Mouse (Mus musculus): ENCODE data around the gene Slc4a4. TPM values are rescaled to one million over a fixed set of nuclear protein-coding genes. Genes with fewer than 3 reads are reported as not detected.

The Slc4a4 gene
- polyA plus RNA-seq, 1 experiment from 2014 or later: 0.47 TPM

Other genes starting within 250 kb of the Slc4a4 start
- 13.7 and 18.5 TPM in 2 replicates for gene Grsf1, start 210.6 kb upstream of the Slc4a4 start, polyA plus RNA-seq (2015; fragmentation: Nextera tagmentation; extraction: Ambion mirVana)
- gene Mob1b, start 166.0 kb upstream of the Slc4a4 start, polyA plus RNA-seq (2015; fragmentation: Nextera tagmentation; extraction: Ambion mirVana): 9.9 and 10.4 TPM in 2 replicates
- 81.6 and 96.4 TPM in 2 replicates for gene Dck, start 121.8 kb upstream of the Slc4a4 start, polyA plus RNA-seq (2015; fragmentation: Nextera tagmentation; extraction: Ambion mirVana)

All from liver, embryonic 16.5 days (tissue).